9 mouse cellular contexts compared by ENCODE assay signal in the genomic region with DNA sequence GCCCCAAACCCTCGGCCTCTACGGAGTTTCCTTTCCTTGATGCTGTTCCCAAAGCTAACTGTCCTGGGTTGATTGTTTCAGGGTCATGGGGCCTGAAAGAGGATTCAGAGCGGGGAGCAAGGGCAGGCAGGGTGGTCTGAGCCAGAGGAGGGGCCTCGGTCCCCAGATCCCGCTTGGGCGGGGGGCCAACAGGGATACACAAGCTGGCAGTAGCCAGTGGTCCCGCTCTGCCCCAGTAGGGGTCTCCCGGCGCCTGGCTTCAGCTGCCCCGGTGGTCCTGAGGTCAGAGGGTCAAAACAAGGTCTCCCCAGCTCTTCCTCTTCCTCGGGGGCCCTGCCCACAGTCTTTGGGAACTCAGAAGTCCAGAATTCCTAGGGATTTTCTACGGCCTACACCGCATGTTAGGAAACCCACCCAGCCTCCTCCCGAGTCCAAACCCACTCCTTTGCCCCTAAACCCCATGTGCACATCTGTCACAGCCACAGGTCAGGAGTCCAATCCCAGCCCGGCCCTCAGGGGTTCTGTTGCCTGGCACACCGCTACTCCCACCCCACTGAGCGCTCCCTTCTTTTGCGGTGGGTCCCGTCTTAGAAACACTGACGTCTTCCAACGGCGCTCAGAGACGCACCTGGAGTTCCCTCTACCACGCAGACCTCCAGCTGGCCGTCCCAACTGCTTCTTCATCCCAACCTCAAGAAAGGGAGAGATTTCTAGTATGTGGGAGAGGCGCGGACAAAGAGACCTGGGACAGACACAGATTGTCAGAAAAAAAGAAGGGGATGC. TPM values are rescaled to one million over a fixed set of nuclear protein-coding genes. Genes with fewer than 3 reads are reported as not detected.
DNase-seq lines count a peak whose midpoint lies in the region; ATAC-seq and TF ChIP-seq lines count a peak whose summit lies in the region.
"Had no signal": no experiment of that assay in that cellular context is flagged by ENCODE, and none has a peak within 500 bp of the region (broad histone marks: within the 10 kb centered on the region; RNA-seq: fewer than 3 reads in every experiment).

No protein-coding gene starts in this region.

- DNase-seq in heart, adult 8-10 months (ENCODE audit: low spot score), result no peak
- no peak for DNase-seq in G1E (ENCODE audit: low spot score)
- peak; percentile 41 to 46 for DNase-seq in lung, postnatal 4 days
- DNase-seq in ovary, postnatal 14 days (ENCODE audit: low spot score), result no peak
- no peak for DNase-seq in left cerebral cortex, adult 11 months (ENCODE audit: low spot score)
- DNase-seq in right cerebral cortex, postnatal 25 days, result no peak

- H3K36me3 ChIP-seq in heart, embryonic 11.5 days (ENCODE audit: control insufficient read depth, insufficient read depth, low read length), result no peaks in the 10 kb centered on the region
- H3K36me3 ChIP-seq in G1E (replicated peaks), result no peaks in the 10 kb centered on the region
- H3K36me3 ChIP-seq in heart, embryonic 15.5 days, result no peaks in the 10 kb centered on the region

- peak overlapping the region; percentile 12; the same call in 1 of the 2 replicates for H3K27ac ChIP-seq in heart, embryonic 11.5 days (ENCODE audit: low read depth, low read length)
- 0 out of 2 replicates have a peak overlapping the region, but pooled peaks have one; percentile 1 for H3K27ac ChIP-seq in heart, embryonic 15.5 days

- H3K4me2 ChIP-seq in heart, embryonic 11.5 days, result peak overlapping the region; percentile 93
- H3K4me2 ChIP-seq in heart, embryonic 15.5 days, result peak overlapping the region; percentile 98

- 1% methylated on average over 27 of the region's 27 CpGs for WGBS in heart, embryonic 11.5 days (ENCODE audit: insufficient replicate concordance)
- WGBS in heart, embryonic 15.5 days, result 3% methylated on average over 27 of the region's 27 CpGs

- peak overlapping the region; percentile 49 for H3K4me3 ChIP-seq in heart, embryonic 11.5 days (ENCODE audit: low read depth, low read length)
- peak overlapping the region; percentile 54; the same call in 1 of the 2 replicates for H3K4me3 ChIP-seq in G1E (ENCODE audit: low read depth, low read length)
- H3K4me3 ChIP-seq in heart, embryonic 15.5 days, result peak overlapping the region; percentile 59

- peaks cover 22% of the 10 kb centered on the region for H3K27me3 ChIP-seq in heart, embryonic 11.5 days (ENCODE audit: control insufficient read depth, insufficient read depth, low read length)
- peaks cover 56% of the 10 kb centered on the region for H3K27me3 ChIP-seq in G1E (ENCODE audit: insufficient read depth, low read length)
- peaks cover 48% of the 10 kb centered on the region for H3K27me3 ChIP-seq in heart, embryonic 15.5 days

- no peak for TF ChIP-seq CTCF in G1E (IDR thresholded peaks at IDR 0.05; ENCODE audit: low read depth, low read length)

- no peak for ATAC-seq in heart, embryonic 11.5 days (replicated peaks; ENCODE audit: insufficient number of reproducible peaks, low FRiP score, low TSS enrichment)
- no peak for ATAC-seq in G1E (ENCODE audit: extremely low read depth, insufficient number of reproducible peaks, low FRiP score, poor library complexity, severe bottlenecking)
- no peak for ATAC-seq in heart, embryonic 15.5 days (replicated peaks; ENCODE audit: insufficient number of reproducible peaks, insufficient read depth, low FRiP score, low read depth)

- no peaks in the 10 kb centered on the region for H3K9me3 ChIP-seq in heart, embryonic 11.5 days (replicated peaks; ENCODE audit: control insufficient read depth, low read length)
- peaks cover 6% of the 10 kb centered on the region for H3K9me3 ChIP-seq in G1E (replicated peaks)
- H3K9me3 ChIP-seq in heart, embryonic 15.5 days (replicated peaks), result no peaks in the 10 kb centered on the region

- H3K4me1 ChIP-seq in heart, embryonic 11.5 days (ENCODE audit: control insufficient read depth, insufficient read depth, low read length), result peaks cover 21% of the 10 kb centered on the region
- peaks cover 65% of the 10 kb centered on the region for H3K4me1 ChIP-seq in G1E (ENCODE audit: insufficient read depth, low read depth, low read length)
- H3K4me1 ChIP-seq in heart, embryonic 15.5 days (replicated peaks), result peaks cover 36% of the 10 kb centered on the region

- peak overlapping the region; percentile 29; the same call in 1 of the 2 replicates for H3K9ac ChIP-seq in heart, embryonic 11.5 days (ENCODE audit: low read depth, low read length)
- H3K9ac ChIP-seq in heart, embryonic 15.5 days, result no peak overlapping the region; the same call in 1 of the 2 replicates

RNA-seq across cellular contexts. Expression of a gene that starts 1.0 kb away (rescaled TPM):
- 0.65 and 1.2 TPM in 2 replicates for polyA plus RNA-seq in heart, embryonic 11.5 days (2014; fragmentation: Nextera tagmentation; extraction: Ambion mirVana)
- total RNA-seq in heart, adult 8-10 months (2022), result 1 to 10 TPM; 1.1 to 1.7 (median 1.3) TPM
- total RNA-seq in G1E (2014; fragmentation: Nextera tagmentation) (0.23 and 0.24 TPM in 2 replicates), G1E (2017) (0.11 TPM in 1 of 2 replicates, not detected in the other)
- polyA plus RNA-seq in G1E (2012), result 0.15 and 0.18 TPM in 2 replicates
- polyA plus RNA-seq in heart, embryonic 15.5 days (2015; fragmentation: Nextera tagmentation; extraction: Ambion mirVana), result 0.58 and 1.5 TPM in 2 replicates

RNA-seq across cellular contexts. Expression of a gene that starts 13.4 kb away (rescaled TPM):
- polyA plus RNA-seq in heart, embryonic 11.5 days (2014; fragmentation: Nextera tagmentation; extraction: Ambion mirVana), result 0.06 TPM in 1 of 2 replicates, not detected in the other
- total RNA-seq in heart, adult 8-10 months (2022), result not detected
- total RNA-seq in G1E (2014; fragmentation: Nextera tagmentation), result not detected in 2 replicates
- total RNA-seq in G1E (2017), result 0.06 and 0.11 TPM in 2 replicates
- polyA plus RNA-seq in G1E (2012), result 0.01 TPM in 2 replicates
- polyA plus RNA-seq in heart, embryonic 15.5 days (2015; fragmentation: Nextera tagmentation; extraction: Ambion mirVana), result 0.03 TPM in 1 of 2 replicates, not detected in the other

RNA-seq across cellular contexts. Expression of a gene that starts 19.0 kb away (rescaled TPM):
- polyA plus RNA-seq in heart, embryonic 11.5 days (2014; fragmentation: Nextera tagmentation; extraction: Ambion mirVana), result 1.7 TPM in 2 replicates
- total RNA-seq in heart, adult 8-10 months (2022), result 1 to 10 TPM; 1.5 to 3.2 (median 3.0) TPM
- total RNA-seq in G1E (2014; fragmentation: Nextera tagmentation), result 43.3 and 43.7 TPM in 2 replicates
- total RNA-seq in G1E (2017), result 89.2 and 100 TPM in 2 replicates
- polyA plus RNA-seq in G1E (2012), result 54.8 and 59.5 TPM in 2 replicates
- polyA plus RNA-seq in heart, embryonic 15.5 days (2015; fragmentation: Nextera tagmentation; extraction: Ambion mirVana), result 2.0 and 11.0 TPM in 2 replicates

RNA-seq across cellular contexts. Expression of a gene that starts 29.2 kb away (rescaled TPM):
- polyA plus RNA-seq in heart, embryonic 11.5 days (2014; fragmentation: Nextera tagmentation; extraction: Ambion mirVana), result 104 and 105 TPM in 2 replicates
- 10 to 100 TPM; 42.1 to 48.8 (median 45.4) TPM for total RNA-seq in heart, adult 8-10 months (2022)
- total RNA-seq in G1E (2014; fragmentation: Nextera tagmentation) (97.3 and 102 TPM in 2 replicates), G1E (2017) (109 and 144 TPM in 2 replicates)
- polyA plus RNA-seq in G1E (2012), result 104 and 108 TPM in 2 replicates
- polyA plus RNA-seq in heart, embryonic 15.5 days (2015; fragmentation: Nextera tagmentation; extraction: Ambion mirVana), result 75.4 and 78.4 TPM in 2 replicates

RNA-seq across cellular contexts. Expression of a gene that starts 29.5 kb away (rescaled TPM):
- 0.19 TPM in 1 of 2 replicates, not detected in the other for polyA plus RNA-seq in heart, embryonic 11.5 days (2014; fragmentation: Nextera tagmentation; extraction: Ambion mirVana)
- not detected for total RNA-seq in heart, adult 8-10 months (2022)
- total RNA-seq in G1E (2014; fragmentation: Nextera tagmentation) (not detected in 2 replicates), G1E (2017) (0.05 TPM in 1 of 2 replicates, not detected in the other)
- not detected in 2 replicates for polyA plus RNA-seq in G1E (2012)
- 0.10 TPM in 1 of 2 replicates, not detected in the other for polyA plus RNA-seq in heart, embryonic 15.5 days (2015; fragmentation: Nextera tagmentation; extraction: Ambion mirVana)
- total RNA-seq: left cerebral cortex, postnatal 10 days had no signal

Comparison
In these comparisons a context has a peak if more than half of its experiments do, and no peak if none do; other contexts are left out.
1. DNase-seq: peak in lung, postnatal 4 days (2 of 2); none in heart, adult 8-10 months (single experiment), G1E (single experiment), ovary, postnatal 14 days (single experiment), left cerebral cortex, adult 11 months (single experiment) and right cerebral cortex, postnatal 25 days (single experiment).
2. Peak in every context shown above with its lines, with median percentiles within 50 percentile points of each other: H3K4me3 ChIP-seq.